Mouse (Mus musculus) kidney, adult 2 months (tissue): ENCODE results near the gene Cdkn2a. TPM values are rescaled to one million over a fixed set of nuclear protein-coding genes. Genes with fewer than 3 reads are reported as not detected.

ENCODE experiments used
- DNase-seq: peaks from one replicate; pipeline ENCODE4 v3.0.0; 2021
- H3K27ac ChIP-seq: fragments of 200-500 bp; 2 replicates; pipeline ENCODE4 v1.5.1; 2012; ENCODE audit warnings: low read depth, low read length, control low read depth, inconsistent platforms; ENCODE audit not compliant: insufficient read depth
- H3K27me3 ChIP-seq: fragments of 200-500 bp; replicated peaks from 2 replicates; pipeline ENCODE4 v1.6.1; 2012; ENCODE audit warnings: mild to moderate bottlenecking, moderate library complexity, low read length, inconsistent platforms; ENCODE audit not compliant: control insufficient read depth, insufficient read depth
- H3K36me3 ChIP-seq: fragments of 200-500 bp; 2 replicates; pipeline ENCODE4 v1.6.1; 2012; ENCODE audit warnings: mild to moderate bottlenecking, moderate library complexity, low read length, inconsistent platforms; ENCODE audit not compliant: control insufficient read depth, insufficient read depth
- H3K4me1 ChIP-seq: fragments of 200-500 bp; 2 replicates; pipeline ENCODE4 v1.6.1; 2011; ENCODE audit warnings: low read length; ENCODE audit not compliant: control insufficient read depth, insufficient read depth
- H3K4me3 ChIP-seq: fragments of 200-500 bp; 2 replicates; pipeline ENCODE4 v1.5.1; 2011; ENCODE audit warnings: mild to moderate bottlenecking, low read depth, low read length, control low read depth; ENCODE audit not compliant: insufficient read depth
- CTCF ChIP-seq: fragments of 200-500 bp; conservative IDR thresholded peaks from 2 replicates; pipeline ENCODE4 v1.5.1; 2011; ENCODE audit warnings: low read depth, mild to moderate bottlenecking, control low read depth, low read length, moderate library complexity, mixed read lengths; ENCODE audit not compliant: insufficient read depth, insufficient read length
- POLR2A ChIP-seq: fragments of 200-500 bp; IDR thresholded peaks from one replicate; pipeline ENCODE4 v1.6.1; 2011; ENCODE audit warnings: low read depth, low read length, control low read depth
- WGBS: fragments of 180-500 bp; shearing (Covaris S2); methylation state at CpG from one replicate; pipeline ENCODE4 v1.1.7; 2018; 5-methylcytosine and 5-hydroxymethylcytosine counted together
- polyA plus RNA-seq: library from polyadenylated mRNA; depleted of rRNA; stranded (reverse); fragments of >200 nt; gene quantifications from 2 replicates; pipeline ENCODE4 v1.2.3, GENCODE M21; 2012

Gene Cdkn2a
- polyA plus RNA-seq, 1 experiment: 0.39 TPM

DNA sequence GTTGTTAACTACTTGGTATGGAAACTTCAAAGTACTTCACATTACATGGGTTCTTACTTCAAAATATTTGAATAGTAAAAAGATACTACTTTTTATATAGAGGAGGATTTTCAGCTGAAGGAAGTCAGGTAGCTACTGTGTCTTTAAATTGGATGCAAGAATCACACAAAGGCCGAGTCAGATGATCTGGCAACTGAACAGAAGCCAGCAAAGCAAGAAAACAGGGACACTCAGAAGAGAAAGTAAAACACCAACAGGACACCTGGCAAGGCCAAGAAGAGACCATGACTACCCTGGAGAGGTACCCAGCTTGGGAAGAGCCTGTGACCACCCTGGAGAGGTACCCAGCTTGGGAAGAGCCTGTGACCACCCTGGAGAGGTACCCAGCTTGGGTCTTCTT is 7.9 kb downstream of the Cdkn2a start:
- DNase-seq: no peak

DNA sequence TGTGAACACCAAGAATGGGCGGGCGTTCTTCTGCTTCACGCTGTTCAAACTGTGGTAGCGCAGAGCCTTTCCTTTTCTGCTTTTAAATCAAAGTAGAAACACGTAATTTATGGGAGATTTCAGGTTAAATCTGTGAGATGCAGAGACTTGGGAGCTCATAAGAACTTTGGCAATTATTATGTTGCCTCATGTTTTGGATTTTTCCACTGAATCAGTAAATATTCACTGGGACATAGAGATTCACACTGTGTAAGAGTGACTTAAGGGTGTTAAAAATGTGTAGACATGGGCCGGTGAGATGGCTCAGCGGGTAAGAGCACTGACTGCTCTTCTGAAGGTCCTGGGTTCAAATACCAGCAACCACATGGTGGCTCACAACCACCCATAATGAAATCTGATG is 8.8 kb downstream of the Cdkn2a start:
- TF ChIP-seq CTCF (no peak), POLR2A (no peak)
- Histone ChIP-seq H3K4me3 (no peak overlapping the region), H3K36me3 (no peaks in the 10 kb centered on the region), H3K27me3 (peaks cover 11% of the 10 kb centered on the region), H3K27ac (no peak overlapping the region), H3K4me1 (no peaks in the 10 kb centered on the region; the same call in 1 of the 2 replicates)
- DNase-seq: no peak
- WGBS: 41% methylated on average over 7 of the region's 7 CpGs

More for the DNA sequence above, 7.9 kb downstream of the Cdkn2a start:
- Histone ChIP-seq H3K27ac (no peak overlapping the region), H3K4me3 (no peak overlapping the region), H3K4me1 (no peaks in the 10 kb centered on the region; the same call in 1 of the 2 replicates), H3K36me3 (no peaks in the 10 kb centered on the region), H3K27me3 (peaks cover 11% of the 10 kb centered on the region)
- 6% methylated on average over 1 of the region's 1 CpGs for WGBS
- TF ChIP-seq CTCF (no peak), POLR2A (no peak)

DNA sequence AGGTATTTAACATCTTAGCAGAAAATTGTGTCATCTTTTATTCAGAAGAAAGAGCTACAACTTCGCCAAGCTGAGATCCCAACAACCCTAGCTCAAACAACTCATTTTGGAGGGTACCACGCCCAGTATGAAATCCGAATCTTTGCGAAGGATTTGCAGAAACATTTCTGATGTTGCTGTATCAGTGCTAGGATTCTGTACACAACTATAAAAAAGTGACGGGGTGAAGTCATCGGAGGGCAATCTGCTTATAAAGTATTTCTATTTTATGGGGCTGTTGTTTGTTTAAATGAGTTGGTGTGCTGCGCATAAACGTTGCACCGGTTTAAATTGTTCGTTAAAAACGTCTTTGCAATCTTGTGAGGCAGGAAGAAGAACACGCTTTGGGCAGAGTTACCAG is 11.8 kb downstream of the Cdkn2a start:
- peaks cover 4% of the 10 kb centered on the region; the same call in 1 of the 2 replicates for H3K27me3 ChIP-seq
- WGBS: 5% methylated on average over 12 of the region's 12 CpGs
- DNase-seq: no peak
- TF ChIP-seq CTCF (no peak), POLR2A (no peak)
- H3K4me1 ChIP-seq: no peaks in the 10 kb centered on the region; the same call in 1 of the 2 replicates
- no peak overlapping the region for H3K27ac ChIP-seq
- no peaks in the 10 kb centered on the region for H3K36me3 ChIP-seq
- no peak overlapping the region for H3K4me3 ChIP-seq

DNA sequence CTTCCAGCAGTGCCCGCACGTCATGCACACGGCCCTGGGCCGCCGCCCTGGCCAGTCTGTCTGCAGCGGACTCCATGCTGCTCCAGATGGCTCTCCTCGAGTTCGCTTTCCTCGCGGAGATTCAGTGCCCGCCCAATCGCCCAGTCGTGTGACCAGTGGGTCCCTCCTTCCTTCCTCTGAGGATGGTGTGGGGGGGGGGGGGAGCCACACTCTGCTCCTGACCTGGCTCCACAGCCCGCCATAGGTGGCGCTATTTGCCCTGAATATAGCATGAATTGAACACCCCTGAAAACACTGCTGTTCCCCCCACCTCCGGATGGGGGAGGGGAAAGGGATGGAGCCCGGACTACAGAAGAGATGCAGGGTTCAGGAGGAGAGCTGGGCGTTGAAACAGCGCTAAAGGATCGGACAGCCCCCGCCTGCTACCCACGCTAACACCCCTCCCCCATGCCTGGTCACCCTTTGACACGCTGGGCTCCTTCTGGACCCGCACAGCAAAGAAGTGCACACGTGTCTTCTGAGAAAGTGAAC is 12.4 kb downstream of the Cdkn2a start:
- 0 out of 2 replicates have a peak, but pooled peaks have one; percentile 10 for TF ChIP-seq CTCF
- TF ChIP-seq POLR2A: no peak
- H3K4me1 ChIP-seq: no peaks in the 10 kb centered on the region; the same call in 1 of the 2 replicates
- DNase-seq: no peak
- H3K27ac ChIP-seq: no peak overlapping the region
- H3K4me3 ChIP-seq: no peak overlapping the region
- no peaks in the 10 kb centered on the region for H3K36me3 ChIP-seq
- 3% methylated on average over 25 of the region's 25 CpGs for WGBS
- H3K27me3 ChIP-seq: peaks cover 4% of the 10 kb centered on the region; the same call in 1 of the 2 replicates

DNA sequence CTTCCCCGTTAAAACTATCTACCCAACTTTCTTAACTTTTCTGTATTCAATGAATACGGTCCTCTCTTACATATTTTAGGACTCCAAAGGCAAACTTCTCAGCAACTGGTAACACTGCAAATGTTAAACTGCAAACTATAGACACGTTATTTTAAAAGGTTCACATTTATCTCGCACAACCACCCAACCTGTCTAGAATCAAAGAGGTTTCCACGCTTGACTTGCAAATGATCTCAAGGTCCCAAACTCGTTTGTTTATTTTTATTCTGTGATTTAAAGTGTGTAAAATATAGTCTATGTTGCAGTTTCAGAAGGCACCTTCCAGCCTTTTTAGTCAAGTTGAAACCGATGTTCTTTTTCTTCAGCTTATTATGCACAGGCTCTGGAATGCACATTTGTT is 13.2 kb downstream of the Cdkn2a start:
- Histone ChIP-seq H3K4me1 (no peaks in the 10 kb centered on the region; the same call in 1 of the 2 replicates), H3K27me3 (peaks cover 6% of the 10 kb centered on the region; the same call in 1 of the 2 replicates), H3K4me3 (no peak overlapping the region), H3K27ac (no peak overlapping the region), H3K36me3 (no peaks in the 10 kb centered on the region)
- WGBS: 6% methylated on average over 7 of the region's 7 CpGs
- no peak for TF ChIP-seq CTCF
- no peak for TF ChIP-seq POLR2A
- DNase-seq: no peak

DNA sequence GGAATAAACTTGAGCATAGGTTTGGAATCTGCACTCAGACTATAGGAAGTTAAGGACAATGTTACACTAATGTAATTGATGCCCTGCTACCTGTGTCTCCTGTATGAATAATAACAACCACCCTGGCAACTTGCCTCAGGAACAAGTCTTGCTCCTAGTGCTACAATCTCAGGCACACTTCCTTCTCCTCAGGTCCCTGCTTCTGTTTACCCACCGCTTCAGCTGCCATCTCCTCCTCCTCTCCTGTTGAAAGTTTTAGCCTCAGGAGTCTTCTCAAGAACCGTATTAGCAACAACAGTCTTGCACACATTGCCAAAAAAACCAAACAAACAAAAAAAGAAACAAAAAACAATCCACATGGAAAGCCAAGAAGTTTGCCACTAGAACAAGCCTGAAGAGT is 14.8 kb downstream of the Cdkn2a start:
- no peak overlapping the region for H3K27ac ChIP-seq
- H3K36me3 ChIP-seq: no peaks in the 10 kb centered on the region
- DNase-seq: no peak
- WGBS: 5% methylated on average over 2 of the region's 2 CpGs
- peaks cover 9% of the 10 kb centered on the region for H3K27me3 ChIP-seq
- no peaks in the 10 kb centered on the region; the same call in 1 of the 2 replicates for H3K4me1 ChIP-seq
- TF ChIP-seq POLR2A: no peak
- TF ChIP-seq CTCF: no peak
- no peak overlapping the region for H3K4me3 ChIP-seq

DNA sequence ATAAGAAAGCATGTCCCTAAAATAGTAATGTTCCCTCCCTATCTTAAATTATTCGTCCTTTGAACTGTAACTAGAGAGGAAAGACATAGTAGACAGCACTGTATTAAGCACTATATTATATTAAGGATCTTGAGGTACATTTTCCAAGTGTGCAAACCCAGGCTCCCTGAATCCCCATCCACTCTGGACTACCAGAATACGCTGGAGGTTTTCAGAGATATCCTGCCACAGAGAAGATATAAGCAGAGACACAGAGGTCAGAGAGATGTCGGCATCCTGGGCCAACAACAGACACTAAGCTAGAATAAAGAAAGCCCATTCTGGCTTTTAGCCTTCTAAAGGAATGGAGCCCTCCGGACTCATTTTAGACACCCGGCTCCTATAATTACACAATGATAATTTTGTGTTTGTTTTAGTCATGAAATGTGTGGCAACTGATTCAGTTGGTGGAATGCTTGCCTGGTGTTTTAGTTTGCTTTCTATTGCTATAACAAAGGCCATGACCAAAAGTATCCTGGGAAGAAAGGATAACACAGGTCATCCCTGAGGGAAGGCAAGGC is 17.0 kb downstream of the Cdkn2a start:
- H3K4me3 ChIP-seq: no peak overlapping the region
- no peaks in the 10 kb centered on the region; the same call in 1 of the 2 replicates for H3K4me1 ChIP-seq
- H3K27ac ChIP-seq: no peak overlapping the region
- 9% methylated on average over 5 of the region's 5 CpGs for WGBS
- DNase-seq: no peak
- no peaks in the 10 kb centered on the region for H3K36me3 ChIP-seq
- peaks cover 16% of the 10 kb centered on the region for H3K27me3 ChIP-seq
- TF ChIP-seq CTCF (no peak), POLR2A (no peak)
